Mouse (Mus musculus) midbrain, embryonic 11.5 days (tissue): ENCODE results near the gene Ift172. TPM values are rescaled to one million over a fixed set of nuclear protein-coding genes. Genes with fewer than 3 reads are reported as not detected.
A peak's percentile ranks its signal among the peaks of the same experiment; 100 is the strongest.

ENCODE experiments used
- ATAC-seq: fragments of 200-750 bp; cut with Nextera tagmentation; 2 replicates; pipeline ENCODE4 v1.8.0; 2017; ENCODE audit warnings: moderate TSS enrichment, moderate library complexity; ENCODE audit not compliant: low FRiP score
- DNase-seq: peaks from one replicate; pipeline ENCODE4 v3.0.0; 2015; ENCODE audit warnings: low spot score; ENCODE audit errors: missing footprints
- H3K27ac ChIP-seq: fragments of 300-500 bp; sonication (generic); 2 replicates; pipeline ENCODE4 v1.5.1; 2014; ENCODE audit warnings: low read depth, low read length
- H3K27me3 ChIP-seq: fragments of 300-500 bp; sonication (generic); 2 replicates; pipeline ENCODE4 v1.6.1; 2014; ENCODE audit warnings: mild to moderate bottlenecking, low read length, moderate library complexity, mixed read lengths; ENCODE audit not compliant: control insufficient read depth, insufficient read depth
- H3K36me3 ChIP-seq: fragments of 300-500 bp; sonication (generic); 2 replicates; pipeline ENCODE4 v1.6.1; 2014; ENCODE audit warnings: mild to moderate bottlenecking, low read length, moderate library complexity, mixed read lengths; ENCODE audit not compliant: control insufficient read depth, insufficient read depth
- H3K4me1 ChIP-seq: fragments of 300-500 bp; sonication (generic); 2 replicates; pipeline ENCODE4 v1.6.1; 2014; ENCODE audit warnings: low read length; ENCODE audit not compliant: control insufficient read depth, insufficient read depth
- H3K4me2 ChIP-seq: fragments of 300-500 bp; sonication (generic); 2 replicates; pipeline ENCODE4 v1.6.1; 2014; ENCODE audit warnings: mild to moderate bottlenecking, moderate library complexity
- H3K4me3 ChIP-seq: fragments of 300-500 bp; sonication (generic); 2 replicates; pipeline ENCODE4 v1.5.1; 2014; ENCODE audit warnings: low read depth, low read length
- H3K9ac ChIP-seq: fragments of 300-500 bp; sonication (generic); 2 replicates; pipeline ENCODE4 v1.6.1; 2014; ENCODE audit warnings: low read length
- H3K9me3 ChIP-seq: fragments of 300-500 bp; sonication (generic); 2 replicates; pipeline ENCODE4 v1.6.1; 2016; ENCODE audit warnings: low read length; ENCODE audit not compliant: control insufficient read depth
- WGBS: fragments of 180-500 bp; shearing (Covaris S2); extraction: QIAGEN DNeasy Blood & Tissue Kit; methylation state at CpG from one replicate; pipeline ENCODE4 v1.1.7; 2014; 5-methylcytosine and 5-hydroxymethylcytosine counted together
- polyA plus RNA-seq: library from polyadenylated mRNA; unstranded; fragments of >200 nt; fragmentation: Nextera tagmentation; extraction: Ambion mirVana; gene quantifications from 2 replicates; pipeline ENCODE4 v1.2.1, GENCODE M21; 2014

Gene Ift172
- polyA plus RNA-seq, result 25.6 and 31.9 TPM in 2 replicates

- peak within 1 kb of the TSS; percentile 64 for H3K27ac ChIP-seq
- peaks cover 21% of the 10 kb centered on the region for H3K4me1 ChIP-seq
- H3K9me3 ChIP-seq, result no peaks in the 10 kb centered on the region
- peak within 1 kb of the TSS; percentile 49 for H3K4me3 ChIP-seq
- WGBS, result 3% methylated on average over 45 of the region's 45 CpGs
- peak within 1 kb of the TSS; percentile 80 for H3K4me2 ChIP-seq
- 0 out of 2 replicates have a peak, but pooled peaks cover under 1% of the 10 kb centered on the region for H3K36me3 ChIP-seq
- H3K9ac ChIP-seq, result peak within 1 kb of the TSS; percentile 67
- H3K27me3 ChIP-seq, result no peaks in the 10 kb centered on the region
- DNase-seq (peak; percentile 99), ATAC-seq (peak; percentile 90)
These were observed at the start of gene Ift172 for GRCm38 (mm10) chr5:31290521-31291360. Ift172 (minus strand) TSS chr5:31291116.

- peaks cover 2% of the 10 kb centered on the region; the same call in 1 of the 2 replicates for H3K9me3 ChIP-seq
- no peaks in the 10 kb centered on the region for H3K27me3 ChIP-seq
- no peak overlapping the region for H3K9ac ChIP-seq
- no peak overlapping the region for H3K4me3 ChIP-seq
- H3K4me2 ChIP-seq, result no peak overlapping the region
- H3K27ac ChIP-seq, result no peak overlapping the region
- WGBS, result 31% methylated on average over 7 of the region's 7 CpGs
- peak; percentile 88 for DNase-seq
- H3K36me3 ChIP-seq, result no peaks in the 10 kb centered on the region
- no peaks in the 10 kb centered on the region for H3K4me1 ChIP-seq
- no peak for ATAC-seq
These were observed 37.3 kb upstream of the Ift172 start for GRCm38 (mm10) chr5:31328255-31328654.

- Histone ChIP-seq H3K4me3 (no peak overlapping the region), H3K4me2 (no peak overlapping the region), H3K9me3 (no peaks in the 10 kb centered on the region), H3K27me3 (no peaks in the 10 kb centered on the region), H3K9ac (no peak overlapping the region), H3K4me1 (no peaks in the 10 kb centered on the region), H3K27ac (no peak overlapping the region), H3K36me3 (no peaks in the 10 kb centered on the region)
- ATAC-seq (no peak), DNase-seq (no peak)
- WGBS, result 18% methylated on average over 5 of the region's 5 CpGs
These were observed 35.9 kb upstream of the Ift172 start for GRCm38 (mm10) chr5:31326850-31327249.

- no peak for DNase-seq
- no peak overlapping the region for H3K9ac ChIP-seq
- WGBS, result 75% methylated on average over 3 of the region's 3 CpGs
These were observed 33.2 kb upstream of the Ift172 start for GRCm38 (mm10) chr5:31324085-31324484.

GRCm38 (mm10) chr5:31322776-31323175 is 31.9 kb upstream of the Ift172 start:
- Histone ChIP-seq H3K9me3 (no peaks in the 10 kb centered on the region), H3K4me1 (no peaks in the 10 kb centered on the region), H3K36me3 (no peaks in the 10 kb centered on the region), H3K27me3 (no peaks in the 10 kb centered on the region), H3K4me3 (no peak overlapping the region), H3K27ac (no peak overlapping the region), H3K9ac (no peak overlapping the region), H3K4me2 (no peak overlapping the region)
- no peak for ATAC-seq
- no peak for DNase-seq
- WGBS, result 88% methylated on average over 3 of the region's 3 CpGs

More at GRCm38 (mm10) chr5:31324085-31324484, 33.2 kb upstream of the Ift172 start:
- Histone ChIP-seq H3K27ac (no peak overlapping the region), H3K4me3 (no peak overlapping the region), H3K36me3 (no peaks in the 10 kb centered on the region), H3K9me3 (no peaks in the 10 kb centered on the region), H3K4me2 (no peak overlapping the region), H3K4me1 (no peaks in the 10 kb centered on the region), H3K27me3 (no peaks in the 10 kb centered on the region)
- no peak for ATAC-seq

- ATAC-seq (no peak), DNase-seq (no peak)
- H3K36me3 ChIP-seq, result no peaks in the 10 kb centered on the region
- H3K27ac ChIP-seq, result no peak overlapping the region
- H3K4me2 ChIP-seq, result no peak overlapping the region
- H3K4me1 ChIP-seq, result no peaks in the 10 kb centered on the region
- no peaks in the 10 kb centered on the region for H3K27me3 ChIP-seq
- H3K9me3 ChIP-seq, result no peaks in the 10 kb centered on the region
- H3K4me3 ChIP-seq, result no peak overlapping the region
- 91% methylated on average over 8 of the region's 8 CpGs for WGBS
- no peak overlapping the region for H3K9ac ChIP-seq
These were observed 21.9 kb upstream of the Ift172 start for GRCm38 (mm10) chr5:31312806-31313205.

- ATAC-seq (no peak), DNase-seq (no peak)
- H3K9me3 ChIP-seq, result no peaks in the 10 kb centered on the region
- H3K27ac ChIP-seq, result no peak overlapping the region
- H3K4me3 ChIP-seq, result no peak overlapping the region
- no peak overlapping the region for H3K9ac ChIP-seq
- no peaks in the 10 kb centered on the region for H3K27me3 ChIP-seq
- H3K4me1 ChIP-seq, result no peaks in the 10 kb centered on the region
- WGBS, result 90% methylated on average over 6 of the region's 6 CpGs
- H3K4me2 ChIP-seq, result no peak overlapping the region
- no peaks in the 10 kb centered on the region for H3K36me3 ChIP-seq
These were observed 12.2 kb upstream of the Ift172 start for GRCm38 (mm10) chr5:31303093-31303492.

GRCm38 (mm10) chr5:31301866-31302265 is 10.9 kb upstream of the Ift172 start:
- 73% methylated on average over 7 of the region's 8 CpGs for WGBS
- DNase-seq, result no peak
- no peaks in the 10 kb centered on the region for H3K9me3 ChIP-seq
- H3K4me3 ChIP-seq, result no peak overlapping the region
- H3K36me3 ChIP-seq, result no peaks in the 10 kb centered on the region
- H3K27ac ChIP-seq, result no peak overlapping the region
- H3K9ac ChIP-seq, result no peak overlapping the region
- no peak overlapping the region for H3K4me2 ChIP-seq
- H3K27me3 ChIP-seq, result no peaks in the 10 kb centered on the region
- ATAC-seq, result no peak
- H3K4me1 ChIP-seq, result no peaks in the 10 kb centered on the region

- no peak for DNase-seq
- H3K9me3 ChIP-seq, result no peaks in the 10 kb centered on the region
- no peak overlapping the region for H3K9ac ChIP-seq
- no peaks in the 10 kb centered on the region for H3K27me3 ChIP-seq
- H3K4me3 ChIP-seq, result no peak overlapping the region
- H3K4me1 ChIP-seq, result peaks cover 11% of the 10 kb centered on the region
- WGBS, result 55% methylated on average over 2 of the region's 2 CpGs
- no peak overlapping the region for H3K27ac ChIP-seq
- H3K36me3 ChIP-seq, result no peaks in the 10 kb centered on the region
- ATAC-seq, result no peak
- no peak overlapping the region for H3K4me2 ChIP-seq
These were observed 7.6 kb upstream of the Ift172 start for GRCm38 (mm10) chr5:31298486-31298885.
